Comparison of ENCODE assay signal across 23 mouse cellular contexts in the genomic region with DNA sequence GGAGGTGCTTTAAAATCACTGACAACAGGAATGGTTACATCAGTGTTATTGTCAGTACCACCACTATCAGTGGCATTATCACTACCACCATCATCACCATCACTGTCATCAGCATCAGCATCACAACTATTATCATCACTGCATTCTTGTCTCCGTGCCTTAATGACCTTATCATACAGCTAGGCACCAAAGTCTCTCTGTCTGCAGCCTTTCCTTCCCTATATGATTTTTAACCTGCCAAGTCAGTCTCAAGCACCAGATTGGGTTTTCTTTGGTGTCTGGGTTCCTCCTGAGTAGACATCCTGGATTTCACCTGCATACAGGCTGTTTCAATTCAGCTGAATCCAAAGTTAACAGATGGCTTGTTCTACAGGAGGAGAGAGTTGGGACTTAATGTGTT.
A peak's percentile ranks its signal among the peaks of the same experiment; 100 is the strongest.
DNase-seq lines count a peak whose midpoint lies in the region; ATAC-seq and TF ChIP-seq lines count a peak whose summit lies in the region.
"Had no signal": no experiment of that assay in that cellular context is flagged by ENCODE, and none has a peak within 500 bp of the region (broad histone marks: within the 10 kb centered on the region; RNA-seq: fewer than 3 reads in every experiment).

No protein-coding gene starts in this region.

- H3K36me3 ChIP-seq in forebrain, postnatal 0 days (ENCODE audit: insufficient read depth): no peaks in the 10 kb centered on the region
- H3K36me3 ChIP-seq: embryonic facial prominence, embryonic 15.5 days; forebrain, embryonic 10.5 days; heart, embryonic 15.5 days; hindbrain, embryonic 13.5 days had no signal

- no peaks in the 10 kb centered on the region for H3K27me3 ChIP-seq in forebrain, postnatal 0 days (ENCODE audit: insufficient read depth, low read length)
- H3K27me3 ChIP-seq: CH12.LX; embryonic facial prominence, embryonic 15.5 days; heart, embryonic 15.5 days; hindbrain, embryonic 13.5 days had no signal

- ATAC-seq in granulocyte monocyte progenitor cell, adult 5-6 weeks (replicated peaks; ENCODE audit: poor library complexity, severe bottlenecking): no peak
- ATAC-seq in forebrain, postnatal 0 days: no peak
- ATAC-seq: forebrain, embryonic 14.5 days; hindbrain, postnatal 0 days had no signal

- H3K4me1 ChIP-seq in forebrain, postnatal 0 days (ENCODE audit: insufficient read depth): no peaks in the 10 kb centered on the region
- H3K4me1 ChIP-seq: embryonic facial prominence, embryonic 15.5 days; forebrain, embryonic 10.5 days; heart, embryonic 15.5 days; hindbrain, embryonic 13.5 days had no signal

- no peak overlapping the region for H3K9ac ChIP-seq in forebrain, postnatal 0 days
- H3K9ac ChIP-seq: embryonic facial prominence, embryonic 15.5 days; heart, embryonic 15.5 days; hindbrain, embryonic 13.5 days had no signal

- TF ChIP-seq CTCF in forebrain, postnatal 0 days (IDR thresholded peaks at IDR 0.05; ENCODE audit: low read depth): no peak

- H3K4me3 ChIP-seq in forebrain, postnatal 0 days (ENCODE audit: low read depth, low read length): no peak overlapping the region
- H3K4me3 ChIP-seq: embryonic facial prominence, embryonic 15.5 days; erythroblast, embryonic 14.5 days; forebrain, embryonic 10.5 days; heart, adult 2 months; heart, embryonic 15.5 days; hindbrain, embryonic 13.5 days had no signal

- WGBS in forebrain, postnatal 0 days: 73% methylated on average over 1 of the region's 1 CpGs

- DNase-seq in layer of hippocampus, adult 11-12 months (ENCODE audit: low spot score): peak; percentile 7
- DNase-seq in layer of hippocampus, postnatal 36 days: no peak
- DNase-seq in cerebellum, adult 11-12 months: peak; percentile 72
- peak; percentile 90 for DNase-seq in cerebellum, adult 9-10 months
- DNase-seq in cerebellum, postnatal 25 days: peak; percentile 55 to 59
- no peak for DNase-seq in gastrocnemius, adult 8-10 months (ENCODE audit: low spot score in 2 of 2)
- no peak for DNase-seq in forebrain, postnatal 0 days
- DNase-seq: adrenal gland, adult 2 months; adrenal gland, postnatal 25 days; embryo, embryonic 11 days; heart, adult 2 months; heart, postnatal 14 days; kidney, adult 18-20 months had no signal

- H3K27ac ChIP-seq in forebrain, postnatal 0 days (ENCODE audit: low read depth, low read length): no peak overlapping the region
- H3K27ac ChIP-seq: embryonic facial prominence, embryonic 15.5 days; forebrain, embryonic 10.5 days; heart, adult 2 months; heart, embryonic 15.5 days; hindbrain, embryonic 13.5 days; hindbrain, postnatal 0 days had no signal

- H3K9me3 ChIP-seq in forebrain, postnatal 0 days (ENCODE audit: low read length): no peaks in the 10 kb centered on the region
- H3K9me3 ChIP-seq: embryonic facial prominence, embryonic 15.5 days; forebrain, embryonic 10.5 days; heart, embryonic 15.5 days; hindbrain, embryonic 13.5 days had no signal

- no peak overlapping the region for H3K4me2 ChIP-seq in forebrain, postnatal 0 days (ENCODE audit: low read depth)
- H3K4me2 ChIP-seq: embryonic facial prominence, embryonic 15.5 days; heart, embryonic 11.5 days; heart, embryonic 15.5 days; hindbrain, embryonic 13.5 days had no signal

Comparison
In these comparisons a context has a peak if more than half of its experiments do, and no peak if none do; other contexts are left out.
1. DNase-seq: peak in layer of hippocampus, adult 11-12 months (single experiment), cerebellum, adult 11-12 months (single experiment), cerebellum, adult 9-10 months (single experiment) and cerebellum, postnatal 25 days (2 of 2); none in layer of hippocampus, postnatal 36 days (0 of 2), gastrocnemius, adult 8-10 months (0 of 2) and forebrain, postnatal 0 days (single experiment).